In the genomic region with DNA sequence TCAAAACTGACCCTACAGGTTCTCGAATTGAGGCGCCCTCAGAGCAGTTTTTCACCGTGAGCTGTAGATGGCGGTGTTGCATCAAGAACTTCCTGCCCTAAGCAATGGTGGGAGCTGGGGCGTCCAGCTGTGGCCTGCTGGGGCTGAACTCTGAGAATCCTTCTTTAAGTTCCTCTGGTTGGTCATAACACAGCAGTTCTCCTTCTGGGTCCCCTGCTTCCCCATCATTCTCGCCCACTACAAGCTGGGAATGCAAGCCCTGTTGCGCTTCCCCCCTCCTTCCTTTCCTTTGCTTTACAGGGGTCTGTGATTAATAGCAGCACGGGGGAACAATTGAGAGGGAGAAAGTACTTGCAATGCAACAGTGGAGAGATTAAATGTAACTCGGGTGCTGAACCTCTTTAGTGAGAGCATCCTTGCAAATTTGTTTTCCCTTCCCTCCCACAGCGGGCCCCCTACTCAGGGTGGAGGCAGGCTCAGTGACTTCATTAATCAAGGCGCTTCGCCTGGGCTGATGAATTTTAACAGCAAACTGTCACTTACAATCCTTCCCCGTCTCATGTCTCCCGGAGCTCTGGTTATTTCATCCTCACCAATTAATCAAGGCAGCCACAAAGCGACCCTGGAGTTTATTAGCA, we compare ENCODE assay signal across 9 mouse cellular contexts.
DNase-seq lines count a peak whose midpoint lies in the region; ATAC-seq lines count a peak whose summit lies in the region.
"Had no signal": no experiment of that assay in that cellular context is flagged by ENCODE, and none has a peak within 500 bp of the region (broad histone marks: within the 10 kb centered on the region; RNA-seq: fewer than 3 reads in every experiment).

No protein-coding gene starts in this region.

- peak; percentile 35 to 82 for DNase-seq in adrenal gland, adult (ENCODE audit: inconsistent age in 2 of 2, low spot score in 1 of 2)
- DNase-seq in adrenal gland, adult 8-10 months: no peak
- DNase-seq in cerebellum, adult 9-11 months: peak; percentile 4
- DNase-seq in frontal cortex, postnatal 10 days (ENCODE audit: low spot score in 2 of 2): peak; percentile 14 to 59
- DNase-seq in urinary bladder, postnatal 36 days (ENCODE audit: low spot score in 2 of 2): peak; percentile 15 to 28

- 2% methylated on average over 15 of the region's 15 CpGs for WGBS in kidney, embryonic 14.5 days
- WGBS in limb, embryonic 12.5 days: 2% methylated on average over 15 of the region's 15 CpGs
- 2% methylated on average over 15 of the region's 15 CpGs for WGBS in neural tube, embryonic 13.5 days

- H3K9me3 ChIP-seq in kidney, embryonic 14.5 days (ENCODE audit: control insufficient read depth, low read length): no peaks in the 10 kb centered on the region
- no peaks in the 10 kb centered on the region for H3K9me3 ChIP-seq in limb, embryonic 12.5 days
- H3K9me3 ChIP-seq in neural tube, embryonic 13.5 days: no peaks in the 10 kb centered on the region
- H3K9me3 ChIP-seq: liver, embryonic 15.5 days had no signal

- H3K4me1 ChIP-seq in kidney, embryonic 14.5 days (ENCODE audit: control insufficient read depth, insufficient read depth, low read length): 0 out of 2 replicates have a peak, but pooled peaks cover 2% of the 10 kb centered on the region
- no peaks in the 10 kb centered on the region for H3K4me1 ChIP-seq in limb, embryonic 12.5 days (replicated peaks)
- H3K4me1 ChIP-seq in neural tube, embryonic 13.5 days (replicated peaks): peaks cover 24% of the 10 kb centered on the region
- H3K4me1 ChIP-seq: liver, embryonic 15.5 days had no signal

- no peak overlapping the region for H3K27ac ChIP-seq in kidney, embryonic 14.5 days (ENCODE audit: low read depth, low read length)
- H3K27ac ChIP-seq in limb, embryonic 12.5 days: no peak overlapping the region
- peak overlapping the region; percentile 18 for H3K27ac ChIP-seq in neural tube, embryonic 13.5 days (replicated peaks)
- H3K27ac ChIP-seq: liver, embryonic 15.5 days had no signal

- H3K4me2 ChIP-seq in kidney, embryonic 14.5 days (replicated peaks; ENCODE audit: low read depth, low read length): peak overlapping the region; percentile 36
- peak overlapping the region; percentile 48 for H3K4me2 ChIP-seq in limb, embryonic 12.5 days
- peak overlapping the region; percentile 52 for H3K4me2 ChIP-seq in neural tube, embryonic 13.5 days
- H3K4me2 ChIP-seq: liver, embryonic 15.5 days had no signal

- peak; percentile 98 for ATAC-seq in kidney, embryonic 14.5 days (ENCODE audit: low FRiP score, low TSS enrichment)
- ATAC-seq in limb, embryonic 12.5 days (ENCODE audit: insufficient number of reproducible peaks, insufficient read depth, low FRiP score, low TSS enrichment, low read depth): peak; percentile 93
- peak; percentile 96 for ATAC-seq in neural tube, embryonic 13.5 days (ENCODE audit: low read depth)

- no peaks in the 10 kb centered on the region for H3K36me3 ChIP-seq in kidney, embryonic 14.5 days (ENCODE audit: control insufficient read depth, insufficient read depth, low read length)
- no peaks in the 10 kb centered on the region for H3K36me3 ChIP-seq in limb, embryonic 12.5 days
- no peaks in the 10 kb centered on the region for H3K36me3 ChIP-seq in neural tube, embryonic 13.5 days
- H3K36me3 ChIP-seq: liver, embryonic 15.5 days had no signal

- H3K9ac ChIP-seq in kidney, embryonic 14.5 days (ENCODE audit: low read depth, low read length): no peak overlapping the region; the same call in 1 of the 2 replicates
- 0 out of 2 replicates have a peak overlapping the region, but pooled peaks have one; percentile 1 for H3K9ac ChIP-seq in limb, embryonic 12.5 days (replicated peaks)
- peak overlapping the region; percentile 43 for H3K9ac ChIP-seq in neural tube, embryonic 13.5 days
- H3K9ac ChIP-seq: liver, embryonic 15.5 days had no signal

- H3K4me3 ChIP-seq in kidney, embryonic 14.5 days (ENCODE audit: low read length): peak overlapping the region; percentile 17
- H3K4me3 ChIP-seq in limb, embryonic 12.5 days (replicated peaks): peak overlapping the region; percentile 9; the same call in 1 of the 2 replicates
- peak overlapping the region; percentile 23 for H3K4me3 ChIP-seq in neural tube, embryonic 13.5 days
- H3K4me3 ChIP-seq: liver, embryonic 15.5 days had no signal

- no peaks in the 10 kb centered on the region for H3K27me3 ChIP-seq in kidney, embryonic 14.5 days (ENCODE audit: control insufficient read depth, insufficient read depth, low read length)
- H3K27me3 ChIP-seq in limb, embryonic 12.5 days: no peaks in the 10 kb centered on the region
- no peaks in the 10 kb centered on the region for H3K27me3 ChIP-seq in neural tube, embryonic 13.5 days
- H3K27me3 ChIP-seq: liver, embryonic 15.5 days had no signal
